Mouse (Mus musculus): ENCODE results near the gene Hadhb.

- no peak for TF ChIP-seq CTCF (IDR thresholded peaks at IDR 0.05; ENCODE audit: borderline replicate concordance, insufficient read depth, low read length)
- TF ChIP-seq POLR2A (IDR thresholded peaks at IDR 0.05; ENCODE audit: low read depth, low read length) = no peak
Observed at GRCm38 (mm10) chr5:30214889-30215288, 59.8 kb downstream of the Hadhb start.

Data from embryonic fibroblast, embryonic 13.5 days (primary cell).